Mouse (Mus musculus) spleen, adult 2 months (tissue): Measurements from ENCODE around the gene Tubgcp2.

Experiments
- CTCF ChIP-seq: fragments of 200-500 bp; IDR thresholded peaks from 2 replicates; pipeline ENCODE4 v1.5.1; 2011; ENCODE audit warnings: mild to moderate bottlenecking, inconsistent platforms; ENCODE audit not compliant: insufficient read depth, insufficient read length, insufficient replicate concordance; ENCODE audit errors: extremely low read depth
- POLR2A ChIP-seq: fragments of 200-500 bp; IDR thresholded peaks from 2 replicates; pipeline ENCODE4 v1.6.1; 2011; ENCODE audit warnings: low read depth, low read length, inconsistent platforms

DNA sequence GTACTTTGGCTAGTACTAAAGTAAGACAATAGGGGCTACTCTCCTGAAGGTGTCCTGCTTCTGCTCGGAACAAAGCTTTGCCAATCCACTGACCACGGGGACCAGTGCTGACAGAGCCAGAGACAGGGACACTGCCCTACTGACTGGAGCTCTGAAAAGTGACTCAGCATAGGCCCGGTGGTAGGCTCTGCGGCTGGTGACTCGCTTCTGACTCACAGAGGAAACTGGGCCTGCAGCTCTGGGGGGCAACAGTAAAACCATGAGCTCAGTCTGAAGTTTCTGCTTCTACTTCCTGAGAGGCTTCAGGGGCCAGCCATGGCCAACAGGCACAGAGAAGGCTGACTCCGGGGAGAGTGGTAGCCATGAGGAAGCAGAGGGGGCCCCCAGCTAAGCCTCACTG, 65.0 kb downstream of the Tubgcp2 start:
- TF ChIP-seq CTCF = no peak
- no peak for TF ChIP-seq POLR2A
